Mouse (Mus musculus): ENCODE results near the gene Myo1a. TPM values are rescaled to one million over a fixed set of nuclear protein-coding genes. Genes with fewer than 3 reads are reported as not detected.

Gene Myo1a
- polyA plus RNA-seq, 1 experiment from 2014 or later = 0.88 TPM

- Histone ChIP-seq H3K4me1 (replicated peaks) (peaks cover 76% of the 10 kb centered on the region), H3K27ac (replicated peaks) (peak within 1 kb of the TSS; percentile 78)
Observed at GRCm38 (mm10) chr10:127666501-127667268, 38.3 kb upstream of the Myo1a start, which contains the start of gene Nemp1. Gene Nemp1, plus strand, starts transcription at chr10:127666901.

GRCm38 (mm10) chr10:127667269-127668092, 37.5 kb upstream of the Myo1a start:
- Histone ChIP-seq H3K9ac (peak overlapping the region; percentile 72), H3K4me2 (peak overlapping the region; percentile 83), H3K27me3 (peaks cover 78% of the 10 kb centered on the region), H3K36me3 (no peaks in the 10 kb centered on the region), H3K9me3 (no peaks in the 10 kb centered on the region), H3K4me1 (replicated peaks) (peaks cover 68% of the 10 kb centered on the region), H3K27ac (replicated peaks) (peak overlapping the region; percentile 78), H3K4me3 (peak overlapping the region; percentile 54)
- ATAC-seq (ENCODE audit: low read depth) = peak; percentile 34
- 2% methylated on average over 35 of the region's 35 CpGs for WGBS

More at GRCm38 (mm10) chr10:127666501-127667268, 38.3 kb upstream of the Myo1a start, which contains the start of gene Nemp1:
- under 1% methylated on average over 69 of the region's 73 CpGs for WGBS
- Histone ChIP-seq H3K36me3 (no peaks in the 10 kb centered on the region), H3K4me2 (peak within 1 kb of the TSS; percentile 83), H3K27me3 (peaks cover 86% of the 10 kb centered on the region), H3K9me3 (no peaks in the 10 kb centered on the region), H3K9ac (peak within 1 kb of the TSS; percentile 72), H3K4me3 (peak within 1 kb of the TSS; percentile 54)
- peak; percentile 44 for ATAC-seq (ENCODE audit: low read depth)

DNA sequence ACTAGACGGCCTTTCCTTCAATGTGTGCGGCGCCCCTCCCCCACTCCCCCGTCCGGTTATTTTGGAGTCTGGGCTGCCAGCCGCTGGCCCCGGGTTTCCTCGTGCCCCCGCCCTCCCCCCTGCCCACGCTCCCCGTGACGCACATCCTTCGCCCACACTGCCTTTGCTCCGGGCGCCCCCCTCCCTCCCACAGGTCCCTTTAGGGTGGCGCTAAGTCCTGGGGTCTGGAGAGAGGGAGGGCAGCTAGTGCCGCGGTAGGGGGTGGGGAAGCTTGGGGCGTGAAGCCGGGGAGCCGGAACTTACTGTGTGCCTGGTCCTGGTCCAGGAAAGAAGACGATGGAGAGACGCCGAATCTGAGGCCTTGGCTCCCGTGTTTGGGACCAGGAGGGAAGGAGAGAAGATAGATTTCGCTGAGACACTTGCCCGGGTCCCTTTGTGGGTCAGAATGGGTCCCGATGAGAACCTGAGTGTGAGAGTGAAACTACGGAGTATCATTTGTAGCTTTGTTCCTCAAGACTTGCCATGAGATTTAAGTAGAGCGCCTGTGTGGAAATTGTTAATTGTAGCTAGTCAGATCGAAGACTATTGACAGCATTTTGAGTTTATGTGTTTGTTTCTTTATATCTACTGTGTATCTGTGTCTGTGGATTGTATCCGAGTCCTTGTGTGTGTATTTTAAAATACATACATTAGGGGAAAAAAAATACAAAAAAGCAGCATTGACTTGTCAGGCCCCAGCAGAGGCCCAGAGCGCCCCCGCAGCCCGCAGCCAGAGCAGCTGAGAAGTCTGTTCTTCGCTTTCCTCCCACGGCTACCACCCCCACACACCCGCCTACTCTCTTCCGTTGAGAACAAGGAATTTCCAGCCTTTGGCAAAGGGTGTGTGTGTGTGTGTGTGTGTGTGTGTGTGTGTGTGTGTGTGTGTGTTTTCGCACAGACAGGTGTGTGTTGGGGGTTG, 36.6 kb upstream of the Myo1a start, which contains the start of gene Nab2:
Gene Nab2 (minus strand): TSS at position 476 of the 958 bp plus-strand sequence.
- ATAC-seq (ENCODE audit: low read depth) = peak; percentile 41; the same call in 1 of the 2 replicates
- Histone ChIP-seq H3K9ac (peak within 1 kb of the TSS; percentile 66), H3K4me3 (peak within 1 kb of the TSS; percentile 54), H3K4me1 (replicated peaks) (peaks cover 61% of the 10 kb centered on the region), H3K4me2 (peak within 1 kb of the TSS; percentile 83), H3K9me3 (no peaks in the 10 kb centered on the region), H3K36me3 (no peaks in the 10 kb centered on the region), H3K27me3 (peaks cover 69% of the 10 kb centered on the region), H3K27ac (replicated peaks) (peak within 1 kb of the TSS; percentile 78)
- 3% methylated on average over 40 of the region's 40 CpGs for WGBS

DNA sequence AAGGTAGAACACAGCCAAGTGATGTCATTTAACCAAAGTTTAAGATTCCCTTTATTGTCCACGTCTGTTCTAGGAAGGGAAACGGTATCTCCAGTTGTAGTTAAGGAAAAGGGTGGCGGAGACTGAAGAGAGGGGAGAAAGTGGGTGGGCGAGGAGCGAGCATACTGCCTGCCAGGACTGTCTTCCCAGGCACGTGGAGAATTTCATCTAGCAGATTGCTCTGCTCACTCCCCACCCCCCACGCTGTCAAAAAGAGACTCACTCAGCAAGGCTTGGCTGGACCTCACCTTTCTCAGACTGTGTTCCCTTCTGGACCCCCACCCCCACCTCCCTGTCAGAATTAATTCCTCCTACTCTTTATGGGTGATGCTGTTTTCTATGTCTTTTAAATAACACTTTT, 35.8 kb upstream of the Myo1a start:
- H3K36me3 ChIP-seq = no peaks in the 10 kb centered on the region
- H3K27ac ChIP-seq (replicated peaks) = no peak overlapping the region; the same call in 1 of the 2 replicates
- no peak overlapping the region for H3K9ac ChIP-seq
- no peaks in the 10 kb centered on the region for H3K9me3 ChIP-seq
- H3K4me3 ChIP-seq = no peak overlapping the region
- H3K27me3 ChIP-seq = peaks cover 61% of the 10 kb centered on the region
- peaks cover 53% of the 10 kb centered on the region for H3K4me1 ChIP-seq (replicated peaks)
- ATAC-seq (ENCODE audit: low read depth) = no peak
- 32% methylated on average over 7 of the region's 7 CpGs for WGBS
- H3K4me2 ChIP-seq = peak overlapping the region; percentile 83

- ATAC-seq (ENCODE audit: low read depth) = no peak
- no peak overlapping the region for H3K4me2 ChIP-seq
- 90% methylated on average over 2 of the region's 2 CpGs for WGBS
- H3K9me3 ChIP-seq = no peaks in the 10 kb centered on the region
- H3K9ac ChIP-seq = no peak overlapping the region
- H3K4me3 ChIP-seq = no peak overlapping the region
- H3K4me1 ChIP-seq (replicated peaks) = peaks cover 43% of the 10 kb centered on the region
- H3K27ac ChIP-seq (replicated peaks) = no peak overlapping the region
- peaks cover 51% of the 10 kb centered on the region for H3K27me3 ChIP-seq
- H3K36me3 ChIP-seq = no peaks in the 10 kb centered on the region
Observed at GRCm38 (mm10) chr10:127670185-127670584, 34.8 kb upstream of the Myo1a start.

GRCm38 (mm10) chr10:127671276-127671675, 33.7 kb upstream of the Myo1a start:
- Histone ChIP-seq H3K4me1 (replicated peaks) (peaks cover 34% of the 10 kb centered on the region), H3K27ac (replicated peaks) (no peak overlapping the region), H3K4me2 (no peak overlapping the region), H3K9ac (no peak overlapping the region), H3K36me3 (no peaks in the 10 kb centered on the region), H3K9me3 (no peaks in the 10 kb centered on the region), H3K4me3 (no peak overlapping the region), H3K27me3 (peaks cover 40% of the 10 kb centered on the region)
- WGBS = 38% methylated on average over 2 of the region's 2 CpGs
- ATAC-seq (ENCODE audit: low read depth) = no peak

- H3K9me3 ChIP-seq = no peaks in the 10 kb centered on the region
- no peak overlapping the region for H3K4me3 ChIP-seq
- peaks cover 12% of the 10 kb centered on the region for H3K27me3 ChIP-seq
- H3K36me3 ChIP-seq = no peaks in the 10 kb centered on the region
- H3K27ac ChIP-seq (replicated peaks) = no peak overlapping the region
- H3K4me2 ChIP-seq = no peak overlapping the region
- 93% methylated on average over 6 of the region's 6 CpGs for WGBS
- ATAC-seq (ENCODE audit: low read depth) = no peak
- peaks cover 20% of the 10 kb centered on the region for H3K4me1 ChIP-seq (replicated peaks)
- H3K9ac ChIP-seq = no peak overlapping the region
Observed at GRCm38 (mm10) chr10:127674046-127674655, 30.8 kb upstream of the Myo1a start.

- no peak overlapping the region for H3K9ac ChIP-seq
- peaks cover 4% of the 10 kb centered on the region for H3K27me3 ChIP-seq
- no peak for ATAC-seq (ENCODE audit: low read depth)
- peaks cover 17% of the 10 kb centered on the region for H3K4me1 ChIP-seq (replicated peaks)
- no peak overlapping the region for H3K4me3 ChIP-seq
- no peaks in the 10 kb centered on the region for H3K9me3 ChIP-seq
- WGBS = 86% methylated on average over 8 of the region's 8 CpGs
- H3K36me3 ChIP-seq = no peaks in the 10 kb centered on the region
- no peak overlapping the region for H3K4me2 ChIP-seq
- no peak overlapping the region for H3K27ac ChIP-seq (replicated peaks)
Observed at GRCm38 (mm10) chr10:127674794-127675522, 30.0 kb upstream of the Myo1a start.

GRCm38 (mm10) chr10:127675859-127676398, 29.0 kb upstream of the Myo1a start:
- Histone ChIP-seq H3K27ac (replicated peaks) (peak overlapping the region; percentile 57), H3K4me1 (replicated peaks) (peaks cover 17% of the 10 kb centered on the region), H3K36me3 (no peaks in the 10 kb centered on the region), H3K4me2 (peak overlapping the region; percentile 60), H3K9me3 (no peaks in the 10 kb centered on the region), H3K9ac (peak overlapping the region; percentile 63), H3K27me3 (no peaks in the 10 kb centered on the region), H3K4me3 (peak overlapping the region; percentile 80)
- WGBS = 53% methylated on average over 5 of the region's 5 CpGs
- no peak for ATAC-seq (ENCODE audit: low read depth)

DNA sequence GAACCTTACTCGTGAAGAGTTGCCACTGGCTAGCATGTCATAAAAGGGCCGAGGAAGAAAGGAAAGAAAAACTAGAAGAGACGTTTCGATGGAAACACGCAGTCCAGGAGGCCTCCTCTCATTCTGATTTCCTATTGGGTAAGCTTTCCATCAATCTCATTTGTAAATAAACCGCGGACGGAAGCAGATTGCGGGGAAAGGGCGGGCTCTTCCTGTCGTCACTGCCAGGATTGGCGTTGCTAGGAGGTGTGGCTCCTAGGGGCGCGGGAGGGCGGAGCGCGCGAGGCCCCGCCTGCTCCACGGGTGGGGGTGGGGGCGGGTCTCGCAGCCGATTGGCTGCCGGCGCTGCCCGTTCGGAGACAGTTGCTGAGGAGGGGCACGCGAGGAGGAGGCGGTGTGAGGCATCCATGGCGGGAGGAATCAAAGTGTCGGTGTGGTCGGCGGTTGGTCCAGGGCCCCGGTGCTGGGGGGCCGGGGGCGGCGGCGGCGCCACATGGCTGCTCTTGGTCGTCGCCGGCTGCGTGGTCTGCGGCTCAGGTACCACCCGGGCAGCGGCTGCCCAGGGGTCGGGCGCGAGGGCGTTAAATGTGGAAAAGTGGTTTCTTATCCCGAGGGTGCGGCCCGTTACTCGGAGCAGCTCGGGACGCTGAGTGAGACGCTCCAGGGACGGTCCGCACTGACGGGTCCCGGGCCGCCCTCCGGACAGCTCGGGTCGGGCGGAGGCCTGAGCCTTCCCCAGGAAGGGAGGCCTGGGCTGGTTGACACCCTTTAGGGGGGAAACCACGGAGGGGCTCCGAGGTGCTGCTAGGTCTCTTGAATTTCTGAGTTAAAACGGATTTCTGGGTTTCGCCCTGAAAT, 28.1 kb upstream of the Myo1a start:
- peak; percentile 96 for ATAC-seq (ENCODE audit: low read depth)
- Histone ChIP-seq H3K9ac (peak overlapping the region; percentile 77), H3K4me2 (peak overlapping the region; percentile 97), H3K9me3 (no peaks in the 10 kb centered on the region), H3K4me1 (replicated peaks) (peaks cover 17% of the 10 kb centered on the region), H3K4me3 (peak overlapping the region; percentile 80), H3K27me3 (no peaks in the 10 kb centered on the region), H3K36me3 (no peaks in the 10 kb centered on the region), H3K27ac (replicated peaks) (peak overlapping the region; percentile 61)
- WGBS = under 1% methylated on average over 71 of the region's 71 CpGs
